Mouse (Mus musculus): ENCODE results near the gene Frmd4b. TPM values are rescaled to one million over a fixed set of nuclear protein-coding genes. Genes with fewer than 3 reads are reported as not detected.
"Not testable (repeated sequence)": the region's sequence is repeated elsewhere in the genome, so short reads cannot be mapped to it uniquely, and the experiment has no call there.

Gene Frmd4b
- polyA plus RNA-seq, 1 experiment from 2014 or later: 32.5 TPM

DNA sequence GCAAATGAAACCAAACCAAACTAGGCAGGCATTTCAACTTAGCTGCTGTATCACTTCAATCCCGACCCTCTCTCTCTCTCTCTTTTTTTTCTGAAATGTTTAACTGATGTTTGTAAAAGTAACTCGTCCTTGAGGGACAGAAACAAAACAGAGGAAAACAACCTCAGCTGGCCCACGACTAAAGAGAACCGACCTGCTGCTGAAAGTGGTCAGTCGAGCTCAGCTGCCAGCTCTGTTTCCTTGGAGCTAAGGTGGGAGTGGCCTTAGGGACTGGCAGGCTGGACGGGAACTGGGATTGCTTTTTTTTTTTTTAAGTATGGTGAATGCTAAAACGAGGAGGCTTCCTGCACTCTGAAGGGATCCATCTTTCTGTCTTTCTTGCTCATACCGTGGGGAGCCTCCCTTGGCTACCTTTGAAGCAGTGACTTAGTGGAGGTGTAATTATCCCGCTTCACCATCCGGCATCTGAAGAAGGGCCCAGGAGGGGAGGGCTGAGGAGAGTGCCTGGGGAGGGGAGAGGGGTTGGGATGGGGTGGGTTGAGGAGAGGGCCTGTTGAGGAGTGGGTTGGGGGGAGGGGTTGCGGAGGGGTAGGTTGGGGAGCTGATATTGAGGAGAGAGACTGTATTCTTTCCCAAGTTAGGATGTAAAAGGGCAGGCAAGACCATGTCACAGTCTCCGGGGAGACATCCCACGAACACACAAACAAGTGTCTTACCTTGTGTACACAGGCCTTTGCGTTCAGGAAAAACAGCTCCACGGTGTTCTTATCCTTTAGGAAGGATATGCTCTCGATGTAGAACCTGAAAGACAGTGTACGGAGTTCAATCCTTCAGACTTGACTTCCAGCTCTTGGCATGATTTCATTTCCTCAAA, 221.6 kb downstream of the Frmd4b start:
- H3K36me3 ChIP-seq: no peaks in the 10 kb centered on the region
- peak overlapping the region; percentile 69 for H3K27ac ChIP-seq
- peak overlapping the region; percentile 29; the same call in 1 of the 2 replicates for H3K4me3 ChIP-seq
- H3K27me3 ChIP-seq (ENCODE audit: insufficient read depth, poor library complexity, severe bottlenecking): no peaks in the 10 kb centered on the region; the same call in 1 of the 2 replicates
- 18% methylated on average over 17 of the region's 17 CpGs for WGBS
- no peaks in the 10 kb centered on the region for H3K9me3 ChIP-seq
- DNase-seq (ENCODE audit: low spot score): no peak
- H3K4me1 ChIP-seq: peaks cover 26% of the 10 kb centered on the region

DNA sequence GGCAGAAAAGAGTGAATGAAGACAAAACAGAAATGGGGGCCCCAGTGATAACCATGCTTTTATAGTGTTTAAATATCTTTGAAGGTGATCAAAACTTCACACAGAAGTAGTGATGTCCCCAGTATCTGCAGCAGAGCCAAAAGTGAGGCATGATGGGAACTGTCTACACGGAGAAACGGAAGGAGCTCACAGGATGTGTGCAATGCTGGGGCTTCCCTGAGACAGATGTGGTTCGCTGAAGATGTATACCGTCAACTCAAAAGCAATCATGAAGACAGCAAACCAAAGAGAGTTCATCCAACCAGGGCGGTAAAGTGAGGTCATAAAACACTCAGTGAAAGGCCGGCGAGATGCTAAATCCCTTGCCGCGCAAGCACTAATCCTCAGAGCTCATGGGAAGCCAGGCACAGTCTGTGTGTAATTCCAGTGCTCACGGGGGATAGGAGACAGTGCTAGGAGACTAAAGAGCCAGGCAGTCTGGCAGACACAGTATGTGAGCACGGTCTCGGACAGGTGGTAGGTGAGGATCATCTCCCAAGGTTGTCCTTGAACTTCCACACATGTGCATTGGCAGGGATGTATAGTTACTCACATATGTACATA, 222.8 kb downstream of the Frmd4b start:
- Histone ChIP-seq H3K9me3 (no peaks in the 10 kb centered on the region), H3K4me3 (no peak overlapping the region), H3K27ac (peak overlapping the region; percentile 69; the same call in 1 of the 2 replicates), H3K4me1 (peaks cover 21% of the 10 kb centered on the region), H3K27me3 (ENCODE audit: insufficient read depth, poor library complexity, severe bottlenecking) (no peaks in the 10 kb centered on the region; the same call in 1 of the 2 replicates), H3K36me3 (no peaks in the 10 kb centered on the region)
- DNase-seq (ENCODE audit: low spot score): no peak
- 65% methylated on average over 12 of the region's 12 CpGs for WGBS

DNA sequence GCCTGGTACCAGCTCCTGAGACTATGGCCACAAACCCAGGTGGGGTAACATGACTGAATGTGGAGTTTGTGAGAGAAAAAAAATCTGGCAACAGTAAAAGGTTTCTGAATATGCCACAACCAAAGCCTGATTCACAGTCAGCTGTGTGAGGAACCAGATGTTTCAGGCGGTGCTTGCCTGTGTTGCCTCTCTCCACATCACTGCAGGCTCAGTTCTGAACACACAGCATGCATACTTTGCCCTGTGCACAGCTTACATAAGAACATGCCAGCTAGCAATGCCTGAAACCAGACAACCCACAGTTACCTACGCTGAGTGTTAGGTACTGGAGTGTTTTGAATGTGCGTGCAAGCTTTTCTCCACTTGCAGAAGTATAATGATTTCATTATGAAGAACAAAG, 224.4 kb downstream of the Frmd4b start:
- Histone ChIP-seq H3K27me3 (ENCODE audit: insufficient read depth, poor library complexity, severe bottlenecking) (no peaks in the 10 kb centered on the region; the same call in 1 of the 2 replicates), H3K4me3 (no peak overlapping the region), H3K4me1 (peaks cover 21% of the 10 kb centered on the region), H3K9me3 (no peaks in the 10 kb centered on the region), H3K27ac (no peak overlapping the region), H3K36me3 (no peaks in the 10 kb centered on the region)
- WGBS: 90% methylated on average over 3 of the region's 3 CpGs
- no peak for DNase-seq (ENCODE audit: low spot score)

DNA sequence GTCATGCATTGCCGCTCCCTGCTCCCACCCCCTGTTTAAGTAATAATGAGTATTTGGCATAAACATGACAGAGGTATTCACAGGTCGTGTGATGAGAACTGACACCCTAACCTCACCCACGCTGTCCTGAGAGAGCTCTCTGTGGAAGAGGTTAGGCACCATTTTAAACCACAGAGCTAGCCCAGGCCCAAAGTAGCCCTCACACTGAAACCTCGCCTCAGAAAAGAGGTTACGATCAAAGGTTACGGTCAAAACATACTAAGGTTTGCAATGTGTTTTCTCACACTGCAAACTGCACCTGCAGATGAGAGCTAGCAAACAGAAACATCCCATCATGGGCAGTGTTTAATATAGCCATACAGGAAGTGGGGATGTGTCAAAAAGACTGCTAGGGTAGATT, 230.0 kb downstream of the Frmd4b start:
- no peak overlapping the region for H3K4me3 ChIP-seq
- WGBS: 85% methylated on average over 6 of the region's 6 CpGs
- H3K4me1 ChIP-seq: no peaks in the 10 kb centered on the region
- H3K36me3 ChIP-seq: 0 out of 2 replicates have a peak, but pooled peaks cover 3% of the 10 kb centered on the region
- no peaks in the 10 kb centered on the region for H3K9me3 ChIP-seq
- no peak for DNase-seq (ENCODE audit: low spot score)
- no peaks in the 10 kb centered on the region for H3K27me3 ChIP-seq (ENCODE audit: insufficient read depth, poor library complexity, severe bottlenecking)
- H3K27ac ChIP-seq: no peak overlapping the region

DNA sequence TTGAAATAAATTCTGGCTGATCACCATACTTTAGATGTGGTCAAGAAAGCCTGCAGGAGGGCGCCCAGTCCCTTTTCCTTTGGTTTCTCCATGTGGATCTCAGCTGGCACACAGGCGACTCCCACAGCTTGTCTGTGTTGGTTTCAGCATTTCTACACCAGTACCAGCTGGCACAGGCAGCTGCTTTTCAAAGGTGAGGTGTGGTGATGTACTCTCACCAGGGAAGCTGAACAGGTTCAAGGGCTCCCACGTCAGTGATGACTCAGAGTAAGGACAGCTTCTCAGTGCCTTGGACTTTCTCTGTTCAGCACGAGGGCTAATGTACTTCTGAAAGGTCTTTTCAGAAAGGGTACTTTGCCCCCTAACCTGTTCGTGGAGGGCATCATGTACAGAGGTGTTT, 232.4 kb downstream of the Frmd4b start:
- Histone ChIP-seq H3K27ac (no peak overlapping the region), H3K27me3 (ENCODE audit: insufficient read depth, poor library complexity, severe bottlenecking) (no peaks in the 10 kb centered on the region), H3K9me3 (no peaks in the 10 kb centered on the region), H3K4me3 (no peak overlapping the region), H3K4me1 (no peaks in the 10 kb centered on the region), H3K36me3 (0 out of 2 replicates have a peak, but pooled peaks cover 3% of the 10 kb centered on the region)
- WGBS: 75% methylated on average over 5 of the region's 5 CpGs
- no peak for DNase-seq (ENCODE audit: low spot score)

DNA sequence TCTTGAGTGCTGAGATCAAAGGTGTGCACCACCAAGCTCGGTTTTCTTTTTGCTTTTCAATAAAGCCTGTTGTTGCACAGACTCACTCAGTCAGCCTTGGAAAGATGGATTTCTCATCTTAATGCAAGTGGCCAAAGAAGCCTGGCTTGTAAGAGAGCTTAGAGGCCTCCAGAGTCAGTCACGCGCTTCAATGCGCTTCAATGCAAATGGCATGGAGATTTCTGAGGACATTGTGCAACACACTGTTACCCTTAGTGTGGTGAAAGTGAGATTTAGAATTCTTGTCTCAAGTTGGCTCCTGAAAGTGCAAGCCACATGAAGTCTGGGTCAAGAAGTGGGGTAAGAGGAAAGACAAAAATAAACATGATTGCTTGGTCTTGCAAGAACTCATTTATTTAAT, 236.1 kb downstream of the Frmd4b start:
- H3K4me3 ChIP-seq: no peak overlapping the region
- no peak overlapping the region for H3K27ac ChIP-seq
- no peaks in the 10 kb centered on the region for H3K4me1 ChIP-seq
- DNase-seq (ENCODE audit: low spot score): no peak
- no peaks in the 10 kb centered on the region for H3K9me3 ChIP-seq
- H3K36me3 ChIP-seq: 0 out of 2 replicates have a peak, but pooled peaks cover 8% of the 10 kb centered on the region
- no peaks in the 10 kb centered on the region for H3K27me3 ChIP-seq (ENCODE audit: insufficient read depth, poor library complexity, severe bottlenecking)
- WGBS: 89% methylated on average over 4 of the region's 4 CpGs

DNA sequence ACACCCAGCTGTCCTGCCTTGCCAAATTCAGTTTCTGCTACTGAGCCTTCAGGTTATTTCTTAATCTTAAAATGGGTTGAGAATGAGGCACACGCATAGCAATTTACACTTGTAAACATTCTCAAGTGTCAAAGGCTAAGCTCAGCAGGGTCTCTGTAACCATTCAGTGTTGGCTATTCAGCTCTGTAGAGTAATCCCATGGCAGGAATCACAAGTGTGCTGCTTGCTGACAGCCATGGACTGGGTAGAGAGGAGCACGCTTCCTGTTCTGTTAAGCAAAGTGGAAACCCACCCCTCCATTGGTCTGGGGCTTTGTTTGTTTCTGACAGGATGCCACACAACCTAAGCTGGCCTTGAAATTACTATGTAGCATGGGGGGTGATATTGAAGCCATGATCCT, 246.4 kb downstream of the Frmd4b start:
- 67% methylated on average over 2 of the region's 2 CpGs for WGBS
- no peaks in the 10 kb centered on the region for H3K36me3 ChIP-seq
- H3K4me3 ChIP-seq: no peak overlapping the region
- H3K27me3 ChIP-seq (ENCODE audit: insufficient read depth, poor library complexity, severe bottlenecking): no peaks in the 10 kb centered on the region
- H3K9me3 ChIP-seq: no peaks in the 10 kb centered on the region
- H3K27ac ChIP-seq: no peak overlapping the region
- DNase-seq (ENCODE audit: low spot score): no peak
- peaks cover 10% of the 10 kb centered on the region; the same call in 1 of the 2 replicates for H3K4me1 ChIP-seq

DNA sequence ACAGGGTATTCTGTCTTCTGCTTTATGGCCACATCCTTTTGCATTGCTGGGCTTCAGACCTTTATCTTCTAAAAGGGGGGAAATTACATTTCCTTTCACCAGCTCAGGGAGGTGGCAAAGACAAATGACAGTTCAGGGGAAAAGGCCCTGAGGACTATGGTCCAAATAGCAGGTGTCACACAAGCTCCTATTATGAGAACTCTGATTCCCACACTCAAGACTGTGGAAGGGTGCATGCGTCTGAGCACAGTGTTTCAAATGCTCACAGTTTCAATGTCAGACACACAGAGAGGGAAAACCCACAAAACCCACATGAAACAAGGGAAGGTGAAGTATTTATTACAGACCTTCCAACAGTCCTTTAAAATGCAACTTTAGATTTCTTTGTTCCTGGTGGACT, 246.9 kb downstream of the Frmd4b start:
- Histone ChIP-seq H3K4me3 (no peak overlapping the region), H3K36me3 (no peaks in the 10 kb centered on the region), H3K27me3 (ENCODE audit: insufficient read depth, poor library complexity, severe bottlenecking) (no peaks in the 10 kb centered on the region), H3K4me1 (peaks cover 10% of the 10 kb centered on the region; the same call in 1 of the 2 replicates), H3K27ac (no peak overlapping the region), H3K9me3 (no peaks in the 10 kb centered on the region)
- WGBS: 48% methylated on average over 1 of the region's 1 CpGs
- DNase-seq (ENCODE audit: low spot score): no peak

DNA sequence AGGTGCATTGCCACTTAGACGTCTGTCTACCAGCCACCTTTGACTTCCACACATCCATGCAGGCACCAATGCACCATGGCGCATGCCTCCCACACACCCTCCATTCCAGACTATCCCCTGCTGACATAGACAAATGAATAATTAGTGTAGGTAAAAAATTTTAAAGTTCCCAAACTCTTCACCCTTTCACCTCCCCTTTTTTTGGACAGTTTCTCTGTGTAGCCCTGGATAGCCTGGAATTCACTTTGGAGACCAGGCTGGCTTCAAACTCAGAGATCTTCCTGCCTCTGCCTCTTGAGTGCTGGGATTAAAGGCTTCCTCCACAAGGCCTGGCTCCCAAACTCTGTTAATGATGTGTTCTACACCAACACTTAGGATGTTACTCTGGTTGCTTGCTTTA, 253.5 kb downstream of the Frmd4b start:
- Histone ChIP-seq H3K27ac (no peak overlapping the region), H3K36me3 (peaks cover 4% of the 10 kb centered on the region), H3K4me3 (no peak overlapping the region), H3K9me3 (no peaks in the 10 kb centered on the region), H3K27me3 (ENCODE audit: insufficient read depth, poor library complexity, severe bottlenecking) (no peaks in the 10 kb centered on the region), H3K4me1 (0 out of 2 replicates have a peak, but pooled peaks cover 4% of the 10 kb centered on the region)
- no peak for DNase-seq (ENCODE audit: low spot score)
- WGBS: 79% methylated on average over 2 of the region's 2 CpGs

DNA sequence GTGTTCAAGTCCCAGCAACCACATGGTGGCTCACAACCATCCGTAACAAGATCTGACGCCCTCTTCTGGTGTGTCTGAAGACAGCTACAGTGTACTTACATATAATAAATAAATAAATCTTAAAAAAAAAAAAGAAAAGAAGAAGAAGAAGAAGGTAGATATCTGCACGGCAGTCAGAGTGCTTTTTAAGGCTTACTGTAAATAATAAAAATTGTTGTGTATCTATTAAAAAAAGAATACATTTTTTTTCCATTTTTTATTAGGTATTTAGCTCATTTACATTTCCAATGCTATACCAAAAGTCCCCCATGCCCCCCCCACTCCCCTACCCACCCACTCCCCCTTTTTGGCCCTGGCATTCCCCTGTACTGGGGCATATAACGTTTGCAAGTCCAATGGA, 259.7 kb downstream of the Frmd4b start:
- DNase-seq (ENCODE audit: low spot score); H3K9me3 ChIP-seq; H3K36me3 ChIP-seq; H3K4me3 ChIP-seq; H3K27ac ChIP-seq; H3K27me3 ChIP-seq (ENCODE audit: insufficient read depth, poor library complexity, severe bottlenecking): not testable (repeated sequence)
- peaks cover 38% of the 10 kb centered on the region for H3K4me1 ChIP-seq
- WGBS: 80% methylated on average over 4 of the region's 4 CpGs

DNA sequence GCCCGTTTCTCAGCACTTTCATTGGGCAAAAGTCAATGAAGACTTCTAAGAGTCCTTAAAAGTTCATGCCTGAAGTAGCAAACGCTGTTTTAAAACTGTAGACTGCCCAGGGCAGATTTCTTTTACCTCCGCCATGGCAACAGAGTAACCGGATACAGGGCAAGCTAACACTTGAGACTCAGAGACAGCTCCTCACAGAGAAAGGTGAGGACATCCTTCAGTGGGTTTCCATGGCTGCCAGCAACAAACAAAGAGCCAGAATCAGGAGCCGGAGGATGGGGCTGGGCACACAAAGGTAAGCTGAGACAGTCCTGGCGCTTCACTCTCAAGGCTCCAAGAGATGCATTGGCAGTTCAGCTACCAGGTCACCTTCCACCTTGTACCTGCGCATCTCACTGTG, 260.7 kb downstream of the Frmd4b start:
- no peak for DNase-seq (ENCODE audit: low spot score)
- H3K27me3 ChIP-seq (ENCODE audit: insufficient read depth, poor library complexity, severe bottlenecking): no peaks in the 10 kb centered on the region
- peak overlapping the region; percentile 42; the same call in 1 of the 2 replicates for H3K27ac ChIP-seq
- H3K4me3 ChIP-seq: no peak overlapping the region
- peaks cover 48% of the 10 kb centered on the region for H3K4me1 ChIP-seq
- H3K36me3 ChIP-seq: peaks cover 4% of the 10 kb centered on the region
- no peaks in the 10 kb centered on the region for H3K9me3 ChIP-seq
- 43% methylated on average over 7 of the region's 7 CpGs for WGBS

DNA sequence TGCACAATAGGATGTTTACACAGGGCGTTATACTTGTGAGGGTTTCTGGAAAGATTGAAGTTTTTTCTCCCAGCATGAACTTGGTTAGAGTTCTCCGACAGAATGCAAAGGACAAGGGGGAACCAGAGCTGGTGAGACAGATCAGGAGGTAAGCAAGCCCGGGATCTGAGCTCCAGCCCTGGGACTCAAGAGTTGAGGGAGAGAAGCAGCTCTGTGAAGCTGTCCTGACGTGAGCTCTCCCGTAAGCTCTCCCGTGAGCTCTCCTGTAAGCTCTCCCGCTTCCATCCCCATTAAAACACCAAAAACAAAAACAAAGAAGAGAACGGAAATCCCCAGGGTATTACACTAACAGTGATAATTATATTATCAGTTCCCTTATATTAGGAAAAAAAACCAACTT, 262.2 kb downstream of the Frmd4b start:
- Histone ChIP-seq H3K9me3 (no peaks in the 10 kb centered on the region), H3K4me3 (0 out of 2 replicates have a peak overlapping the region, but pooled peaks have one; percentile 3), H3K27me3 (ENCODE audit: insufficient read depth, poor library complexity, severe bottlenecking) (no peaks in the 10 kb centered on the region), H3K4me1 (peaks cover 62% of the 10 kb centered on the region), H3K36me3 (no peaks in the 10 kb centered on the region), H3K27ac (peak overlapping the region; percentile 87)
- WGBS: 8% methylated on average over 8 of the region's 8 CpGs
- no peak for DNase-seq (ENCODE audit: low spot score)

DNA sequence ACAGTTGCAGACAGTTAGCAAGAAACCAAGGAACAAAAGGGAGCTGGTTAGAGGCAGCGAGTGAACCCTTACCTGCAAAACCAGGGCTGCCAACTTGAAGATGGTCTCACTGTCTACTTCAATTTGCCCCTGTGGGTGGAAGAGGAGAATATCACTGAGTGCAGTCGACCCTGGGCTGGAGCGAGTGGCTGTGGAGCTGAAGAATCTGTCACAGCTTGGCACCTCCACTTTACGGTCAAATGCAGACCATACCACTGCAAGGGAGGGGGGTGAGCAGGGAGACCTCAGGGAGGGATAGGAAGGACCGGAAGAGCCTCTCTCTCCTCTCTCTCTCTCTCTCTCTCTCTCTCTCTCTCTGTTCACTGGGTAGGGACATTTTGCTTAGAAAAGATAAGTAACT, 263.4 kb downstream of the Frmd4b start:
- DNase-seq (ENCODE audit: low spot score): peak; percentile 90
- H3K4me1 ChIP-seq: peaks cover 73% of the 10 kb centered on the region
- peak overlapping the region; percentile 87 for H3K27ac ChIP-seq
- H3K27me3 ChIP-seq (ENCODE audit: insufficient read depth, poor library complexity, severe bottlenecking): no peaks in the 10 kb centered on the region
- 1% methylated on average over 5 of the region's 5 CpGs for WGBS
- H3K36me3 ChIP-seq: no peaks in the 10 kb centered on the region
- H3K9me3 ChIP-seq: no peaks in the 10 kb centered on the region
- H3K4me3 ChIP-seq: peak overlapping the region; percentile 61

All from heart, embryonic 10.5 days (tissue).